Mouse (Mus musculus): ENCODE results near the gene Ap3s2. TPM values are rescaled to one million over a fixed set of nuclear protein-coding genes. Genes with fewer than 3 reads are reported as not detected.

Gene Ap3s2
- polyA plus RNA-seq (2012; rRNA removed; ENCODE audit: low replicate concordance): 10.9 and 11.5 TPM in 2 replicates

DNA sequence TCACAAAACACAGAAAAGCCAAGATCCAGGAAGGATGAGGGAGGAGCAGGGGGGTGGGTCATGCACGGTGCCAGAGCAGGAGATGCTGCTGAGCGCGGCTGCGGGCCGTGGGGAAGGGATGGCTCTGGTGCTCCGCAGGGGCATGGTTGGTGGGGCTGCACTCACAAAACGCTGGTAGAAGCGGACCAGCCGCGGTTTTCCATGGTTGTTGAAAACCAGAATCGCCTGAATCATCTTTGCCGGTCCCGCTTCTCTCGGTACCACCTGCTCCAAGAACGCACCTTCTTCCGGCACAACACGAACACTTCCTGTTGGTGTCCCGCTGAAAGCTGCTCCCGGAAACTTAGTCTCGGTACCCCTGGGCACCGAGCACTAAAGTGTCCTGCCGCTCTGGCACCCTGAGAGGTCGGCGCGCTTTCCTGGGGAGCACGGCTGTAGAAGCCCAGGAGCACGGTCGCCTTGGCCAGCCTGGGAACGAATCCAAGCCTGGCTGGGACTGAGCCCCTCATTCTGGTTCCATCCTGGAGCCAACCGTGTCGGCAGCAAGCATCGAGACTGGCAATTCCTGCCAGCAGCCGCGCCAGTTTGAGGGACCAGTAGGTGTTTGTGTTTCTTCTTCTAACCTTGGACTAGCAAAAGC lies at the start of gene Ap3s2:
Gene Ap3s2 (minus strand): TSS at position 306 of the 640 bp plus-strand sequence.

DNA sequence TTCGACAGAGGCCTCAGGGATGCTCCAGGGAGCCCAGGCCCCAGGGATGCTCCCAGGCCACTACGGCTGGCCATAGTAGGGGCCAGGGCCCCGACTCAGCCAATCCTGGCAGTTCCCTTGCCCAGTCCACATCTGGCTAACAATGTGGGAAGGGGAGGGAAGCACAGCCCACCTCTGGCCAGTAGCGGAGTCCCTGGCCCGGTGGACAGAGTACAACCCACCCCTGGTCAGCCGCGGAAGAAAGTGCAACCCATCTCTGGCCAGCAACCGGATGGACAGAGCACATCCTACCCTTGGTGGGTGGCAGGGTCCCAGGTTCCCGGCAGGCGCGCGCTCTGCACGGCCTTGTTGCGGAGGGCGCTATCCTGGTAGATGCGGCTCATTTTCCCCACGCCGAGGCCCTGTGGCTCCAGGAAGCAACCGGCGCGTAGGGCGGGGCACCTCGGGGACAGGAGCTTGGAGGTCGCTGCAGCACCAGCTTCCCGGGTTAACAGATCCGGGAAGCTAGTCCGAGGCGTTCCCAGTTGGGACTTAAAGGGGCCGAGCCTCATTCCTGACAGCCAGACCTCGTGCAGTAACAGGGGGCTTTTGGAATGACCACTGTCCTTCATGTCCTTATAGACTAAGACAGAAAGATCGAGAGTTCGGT lies 14.5 kb upstream of the Ap3s2 start, which contains the start of gene Arpin:
Gene Arpin (minus strand): TSS at position 498 of the 649 bp plus-strand sequence.

DNA sequence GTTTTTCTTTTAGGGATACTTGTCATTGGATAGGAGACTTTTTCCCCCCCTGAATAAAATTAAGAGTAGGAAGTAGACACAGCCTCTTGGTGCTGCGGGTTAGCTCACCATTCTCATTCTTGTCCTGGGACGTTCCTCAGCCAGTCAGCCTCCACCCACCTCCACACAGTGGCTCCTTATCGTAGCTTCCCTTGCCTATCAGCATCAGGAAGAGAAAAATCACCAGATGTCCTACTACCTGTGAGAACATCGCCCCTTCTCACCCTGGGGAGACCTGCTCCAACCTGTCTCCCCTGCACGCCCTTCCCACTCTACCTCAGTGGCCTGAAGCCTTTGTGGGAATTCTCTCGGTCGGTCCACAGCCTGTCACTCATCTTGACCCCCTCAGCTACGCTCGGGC lies 59.6 kb downstream of the Ap3s2 start, which contains the start of gene Anpep:
Gene Anpep (minus strand): TSS at position 249 of the 400 bp plus-strand sequence.

Other genes starting within 250 kb of the Ap3s2 start
- gene Kif7, start 204.9 kb downstream of the Ap3s2 start, polyA plus RNA-seq (2012; rRNA removed; ENCODE audit: low replicate concordance): 0.51 and 0.75 TPM in 2 replicates
- gene Plin1, start 187.7 kb downstream of the Ap3s2 start, polyA plus RNA-seq (2012; rRNA removed; ENCODE audit: low replicate concordance): 1.2 and 32.3 TPM in 2 replicates
- gene Pex11a, start 177.5 kb downstream of the Ap3s2 start, polyA plus RNA-seq (2012; rRNA removed; ENCODE audit: low replicate concordance): 18.6 and 25.4 TPM in 2 replicates
- gene Wdr93, start 177.5 kb downstream of the Ap3s2 start, polyA plus RNA-seq (2012; rRNA removed; ENCODE audit: low replicate concordance): 0.13 and 0.26 TPM in 2 replicates
- gene Mesp1, start 126.9 kb downstream of the Ap3s2 start, polyA plus RNA-seq (2012; rRNA removed; ENCODE audit: low replicate concordance): 0.84 and 1.4 TPM in 2 replicates
- 0.55 and 1.1 TPM in 2 replicates for gene Mesp2, start 109.9 kb downstream of the Ap3s2 start, polyA plus RNA-seq (2012; rRNA removed; ENCODE audit: low replicate concordance)
- 1,254 and 9,216 TPM in 2 replicates for gene Anpep, start 59.6 kb downstream of the Ap3s2 start, polyA plus RNA-seq (2012; rRNA removed; ENCODE audit: low replicate concordance)
- 19.8 and 20.5 TPM in 2 replicates for gene Arpin, start 14.7 kb upstream of the Ap3s2 start, polyA plus RNA-seq (2012; rRNA removed; ENCODE audit: low replicate concordance)
- 37.2 and 42.2 TPM in 2 replicates for gene Zfp710, start 104.2 kb upstream of the Ap3s2 start, polyA plus RNA-seq (2012; rRNA removed; ENCODE audit: low replicate concordance)
- gene Idh2, start 194.7 kb upstream of the Ap3s2 start, polyA plus RNA-seq (2012; rRNA removed; ENCODE audit: low replicate concordance): 66.2 and 67.7 TPM in 2 replicates

Data from duodenum, adult 2 months (tissue).